Mouse (Mus musculus) embryonic facial prominence, embryonic 11.5 days (tissue): ENCODE results near the gene Hspa2. TPM values are rescaled to one million over a fixed set of nuclear protein-coding genes. Genes with fewer than 3 reads are reported as not detected.

ENCODE experiments used
- ATAC-seq: fragments of 200-750 bp; cut with Nextera tagmentation; replicated peaks from 2 replicates; pipeline ENCODE4 v1.8.0; 2017; ENCODE audit warnings: low read depth; ENCODE audit not compliant: insufficient number of reproducible peaks, low FRiP score, low TSS enrichment
- DNase-seq: peaks from one replicate; pipeline ENCODE4 v3.0.0-alpha.2; 2015; ENCODE audit warnings: low spot score
- H3K27ac ChIP-seq: fragments of 300-500 bp; sonication (generic); replicated peaks from 2 replicates; pipeline ENCODE4 v1.5.1; 2014; ENCODE audit warnings: mild to moderate bottlenecking, low read depth, low read length, control low read depth
- H3K27me3 ChIP-seq: fragments of 300-500 bp; sonication (generic); 2 replicates; pipeline ENCODE4 v1.6.1; 2014; ENCODE audit warnings: mild to moderate bottlenecking, low read length, moderate library complexity, mixed read lengths; ENCODE audit not compliant: control insufficient read depth, insufficient read depth
- H3K36me3 ChIP-seq: fragments of 300-500 bp; sonication (generic); replicated peaks from 2 replicates; pipeline ENCODE4 v1.6.1; 2014; ENCODE audit warnings: low read depth, mild to moderate bottlenecking, low read length, moderate library complexity, mixed read lengths; ENCODE audit not compliant: control insufficient read depth, insufficient read depth
- H3K4me1 ChIP-seq: fragments of 300-500 bp; sonication (generic); 2 replicates; pipeline ENCODE4 v1.6.1; 2014; ENCODE audit warnings: low read length, mixed read lengths; ENCODE audit not compliant: control insufficient read depth, insufficient read depth
- H3K4me2 ChIP-seq: fragments of 300-500 bp; sonication (generic); 2 replicates; pipeline ENCODE4 v1.6.1; 2014; ENCODE audit warnings: low read depth, mild to moderate bottlenecking, control low read depth, low read length, moderate library complexity
- H3K4me3 ChIP-seq: fragments of 300-500 bp; sonication (generic); 2 replicates; pipeline ENCODE4 v1.5.1; 2014; ENCODE audit warnings: low read depth, low read length, control low read depth
- H3K9ac ChIP-seq: fragments of 300-500 bp; sonication (generic); replicated peaks from 2 replicates; pipeline ENCODE4 v1.6.1; 2014; ENCODE audit warnings: mild to moderate bottlenecking, control low read depth, low read length
- H3K9me3 ChIP-seq: fragments of 300-500 bp; sonication (generic); replicated peaks from 2 replicates; pipeline ENCODE4 v1.6.1; 2016; ENCODE audit warnings: mild to moderate bottlenecking, low read length, inconsistent platforms, mixed read lengths; ENCODE audit not compliant: control insufficient read depth
- WGBS: fragments of 180-500 bp; shearing (Covaris S2); extraction: QIAGEN DNeasy Blood & Tissue Kit; methylation state at CpG from one replicate; pipeline ENCODE4 v1.1.7; 2014; 5-methylcytosine and 5-hydroxymethylcytosine counted together
- polyA plus RNA-seq: library from polyadenylated mRNA; unstranded; fragments of >200 nt; fragmentation: Nextera tagmentation; extraction: Ambion mirVana; gene quantifications from 2 replicates; pipeline ENCODE4 v1.2.1, GENCODE M21; 2014

The Hspa2 gene
- polyA plus RNA-seq, 1 experiment from 2014 or later, result 3.9 TPM

- H3K9ac ChIP-seq, result no peak overlapping the region
- H3K4me3 ChIP-seq, result no peak overlapping the region
- no peaks in the 10 kb centered on the region for H3K4me1 ChIP-seq
- no peaks in the 10 kb centered on the region for H3K36me3 ChIP-seq
- 79% methylated on average over 4 of the region's 4 CpGs for WGBS
- H3K27ac ChIP-seq, result no peak overlapping the region
- H3K27me3 ChIP-seq, result no peaks in the 10 kb centered on the region
- ATAC-seq (no peak), DNase-seq (no peak)
- H3K4me2 ChIP-seq, result no peak overlapping the region
- H3K9me3 ChIP-seq, result no peaks in the 10 kb centered on the region
Observed at GRCm38 (mm10) chr12:76374911-76375310, 29.1 kb upstream of the Hspa2 start.

GRCm38 (mm10) chr12:76375506-76375905 lies 28.5 kb upstream of the Hspa2 start:
- Histone ChIP-seq H3K9me3 (no peaks in the 10 kb centered on the region), H3K4me1 (no peaks in the 10 kb centered on the region), H3K36me3 (no peaks in the 10 kb centered on the region), H3K4me3 (no peak overlapping the region), H3K27me3 (no peaks in the 10 kb centered on the region), H3K27ac (no peak overlapping the region), H3K9ac (no peak overlapping the region), H3K4me2 (no peak overlapping the region)
- no peak for DNase-seq
- 88% methylated on average over 3 of the region's 3 CpGs for WGBS
- no peak for ATAC-seq

- WGBS, result 57% methylated on average over 7 of the region's 7 CpGs
Observed at GRCm38 (mm10) chr12:76376649-76377048, 27.3 kb upstream of the Hspa2 start.

GRCm38 (mm10) chr12:76377059-76377458 lies 26.9 kb upstream of the Hspa2 start:
- Histone ChIP-seq H3K4me1 (no peaks in the 10 kb centered on the region), H3K27me3 (no peaks in the 10 kb centered on the region), H3K36me3 (no peaks in the 10 kb centered on the region), H3K27ac (no peak overlapping the region), H3K4me2 (no peak overlapping the region), H3K4me3 (no peak overlapping the region), H3K9ac (no peak overlapping the region), H3K9me3 (no peaks in the 10 kb centered on the region)
- 90% methylated on average over 6 of the region's 6 CpGs for WGBS
- ATAC-seq, result no peak
- DNase-seq, result no peak

More at GRCm38 (mm10) chr12:76376649-76377048, 27.3 kb upstream of the Hspa2 start:
- H3K27me3 ChIP-seq, result no peaks in the 10 kb centered on the region
- ATAC-seq, result no peak
- no peak overlapping the region for H3K9ac ChIP-seq
- H3K27ac ChIP-seq, result no peak overlapping the region
- no peaks in the 10 kb centered on the region for H3K4me1 ChIP-seq
- H3K4me3 ChIP-seq, result no peak overlapping the region
- peak; percentile 51 for DNase-seq
- no peaks in the 10 kb centered on the region for H3K36me3 ChIP-seq
- no peak overlapping the region for H3K4me2 ChIP-seq
- no peaks in the 10 kb centered on the region for H3K9me3 ChIP-seq

GRCm38 (mm10) chr12:76377726-76378125 lies 26.2 kb upstream of the Hspa2 start:
- DNase-seq (no peak), ATAC-seq (no peak)
- Histone ChIP-seq H3K4me2 (no peak overlapping the region), H3K4me3 (no peak overlapping the region), H3K27me3 (no peaks in the 10 kb centered on the region), H3K4me1 (no peaks in the 10 kb centered on the region), H3K9ac (no peak overlapping the region), H3K36me3 (no peaks in the 10 kb centered on the region), H3K27ac (no peak overlapping the region), H3K9me3 (no peaks in the 10 kb centered on the region)
- WGBS, result 91% methylated on average over 3 of the region's 3 CpGs

GRCm38 (mm10) chr12:76378556-76378955 lies 25.4 kb upstream of the Hspa2 start:
- no peak overlapping the region for H3K4me3 ChIP-seq
- H3K27ac ChIP-seq, result no peak overlapping the region
- no peaks in the 10 kb centered on the region for H3K9me3 ChIP-seq
- H3K36me3 ChIP-seq, result no peaks in the 10 kb centered on the region
- no peak overlapping the region for H3K4me2 ChIP-seq
- DNase-seq, result no peak
- H3K4me1 ChIP-seq, result no peaks in the 10 kb centered on the region
- H3K9ac ChIP-seq, result no peak overlapping the region
- 80% methylated on average over 5 of the region's 5 CpGs for WGBS
- no peaks in the 10 kb centered on the region for H3K27me3 ChIP-seq
- no peak for ATAC-seq

- WGBS, result 86% methylated on average over 7 of the region's 7 CpGs
- H3K27ac ChIP-seq, result no peak overlapping the region
- no peaks in the 10 kb centered on the region for H3K4me1 ChIP-seq
- no peaks in the 10 kb centered on the region for H3K27me3 ChIP-seq
- no peaks in the 10 kb centered on the region for H3K9me3 ChIP-seq
- no peaks in the 10 kb centered on the region for H3K36me3 ChIP-seq
- DNase-seq (no peak), ATAC-seq (no peak)
- H3K4me2 ChIP-seq, result no peak overlapping the region
- H3K4me3 ChIP-seq, result no peak overlapping the region
- H3K9ac ChIP-seq, result no peak overlapping the region
Observed at GRCm38 (mm10) chr12:76380151-76380550, 23.8 kb upstream of the Hspa2 start.

GRCm38 (mm10) chr12:76385342-76385741 lies 18.6 kb upstream of the Hspa2 start:
- Histone ChIP-seq H3K4me1 (no peaks in the 10 kb centered on the region), H3K9ac (no peak overlapping the region), H3K36me3 (no peaks in the 10 kb centered on the region), H3K27me3 (no peaks in the 10 kb centered on the region), H3K4me3 (no peak overlapping the region), H3K4me2 (no peak overlapping the region), H3K27ac (no peak overlapping the region), H3K9me3 (no peaks in the 10 kb centered on the region)
- ATAC-seq, result no peak
- WGBS, result 92% methylated on average over 8 of the region's 8 CpGs
- DNase-seq, result no peak
